Mouse (Mus musculus): ENCODE results near the gene Arsg. TPM values are rescaled to one million over a fixed set of nuclear protein-coding genes. Genes with fewer than 3 reads are reported as not detected.

Gene Arsg
- polyA plus RNA-seq (2017; shearing (Covaris generic)) = 1.4 TPM

GRCm38 (mm10) chr11:109473171-109474085 lies at the start of gene Arsg, which contains the start of gene Slc16a6:
Gene Arsg (plus strand): TSS chr11:109473374.
Gene Slc16a6 (minus strand): TSS chr11:109473598.

GRCm38 (mm10) chr11:109425392-109426271 lies 47.5 kb upstream of the Arsg start, which contains the start of gene Amz2:
Gene Amz2 (plus strand): TSS chr11:109425946.

GRCm38 (mm10) chr11:109611303-109612149 lies 138.4 kb downstream of the Arsg start, which contains the start of gene Wipi1:
Gene Wipi1 (minus strand): TSS chr11:109611967.

Other genes with a start within 250 kb of the Arsg start
- gene Rgs9, start 175.2 kb upstream of the Arsg start, polyA plus RNA-seq (2017; shearing (Covaris generic)) = 0.30 TPM
- 221 TPM for gene Gna13, start 110.5 kb upstream of the Arsg start, polyA plus RNA-seq (2017; shearing (Covaris generic))
- 0.58 TPM for gene 9930022D16Rik, start 59.5 kb upstream of the Arsg start, polyA plus RNA-seq (2017; shearing (Covaris generic))
- 56.8 TPM for gene Amz2, start 47.4 kb upstream of the Arsg start, polyA plus RNA-seq (2017; shearing (Covaris generic))
- gene Slc16a6, start 224 bp downstream of the Arsg start, polyA plus RNA-seq (2017; shearing (Covaris generic)) = 19.0 TPM
- gene Wipi1, start 138.6 kb downstream of the Arsg start, polyA plus RNA-seq (2017; shearing (Covaris generic)) = 1.1 TPM
- gene Prkar1a, start 176.0 kb downstream of the Arsg start, polyA plus RNA-seq (2017; shearing (Covaris generic)) = 533 TPM
- gene Fam20a, start 248.9 kb downstream of the Arsg start, polyA plus RNA-seq (2017; shearing (Covaris generic)) = not detected

All from naive thymus-derived CD4-positive, alpha-beta T cell, adult 5 months (primary cell).